Mouse (Mus musculus): ENCODE measurements around the gene Hpse2. TPM values are rescaled to one million over a fixed set of nuclear protein-coding genes. Genes with fewer than 3 reads are reported as not detected.

Hpse2 gene
- polyA plus RNA-seq, 1 experiment, result 0.05 TPM

GRCm38 (mm10) chr19:42928271-42928670 lies 459.9 kb downstream of the Hpse2 start:
- Histone ChIP-seq H3K27ac (ENCODE audit: insufficient read depth, low read depth, low read length) (no peak overlapping the region), H3K4me1 (ENCODE audit: control insufficient read depth, insufficient read depth, low read length) (no peaks in the 10 kb centered on the region), H3K4me3 (ENCODE audit: insufficient read depth, low read depth, low read length) (no peak overlapping the region), H3K36me3 (ENCODE audit: control insufficient read depth, insufficient read depth, low read length) (no peaks in the 10 kb centered on the region), H3K27me3 (replicated peaks; ENCODE audit: control insufficient read depth, insufficient read depth, low read length) (no peaks in the 10 kb centered on the region)
- TF ChIP-seq CTCF (conservative IDR thresholded peaks at IDR 0.05; ENCODE audit: insufficient read depth, insufficient read length, low read depth, low read length), result no peak
- TF ChIP-seq POLR2A (IDR thresholded peaks at IDR 0.05; ENCODE audit: low read depth, low read length), result no peak
- WGBS, result 67% methylated on average over 2 of the region's 2 CpGs
- DNase-seq, result no peak

GRCm38 (mm10) chr19:42922610-42923009 lies 465.5 kb downstream of the Hpse2 start:
- DNase-seq, result peak; percentile 31
- Histone ChIP-seq H3K27me3 (replicated peaks; ENCODE audit: control insufficient read depth, insufficient read depth, low read length) (no peaks in the 10 kb centered on the region), H3K27ac (ENCODE audit: insufficient read depth, low read depth, low read length) (no peak overlapping the region), H3K36me3 (ENCODE audit: control insufficient read depth, insufficient read depth, low read length) (no peaks in the 10 kb centered on the region), H3K4me1 (ENCODE audit: control insufficient read depth, insufficient read depth, low read length) (no peaks in the 10 kb centered on the region), H3K4me3 (ENCODE audit: insufficient read depth, low read depth, low read length) (no peak overlapping the region)
- WGBS, result 38% methylated on average over 3 of the region's 3 CpGs
- TF ChIP-seq POLR2A (IDR thresholded peaks at IDR 0.05; ENCODE audit: low read depth, low read length), result no peak
- TF ChIP-seq CTCF (conservative IDR thresholded peaks at IDR 0.05; ENCODE audit: insufficient read depth, insufficient read length, low read depth, low read length), result no peak

DNA sequence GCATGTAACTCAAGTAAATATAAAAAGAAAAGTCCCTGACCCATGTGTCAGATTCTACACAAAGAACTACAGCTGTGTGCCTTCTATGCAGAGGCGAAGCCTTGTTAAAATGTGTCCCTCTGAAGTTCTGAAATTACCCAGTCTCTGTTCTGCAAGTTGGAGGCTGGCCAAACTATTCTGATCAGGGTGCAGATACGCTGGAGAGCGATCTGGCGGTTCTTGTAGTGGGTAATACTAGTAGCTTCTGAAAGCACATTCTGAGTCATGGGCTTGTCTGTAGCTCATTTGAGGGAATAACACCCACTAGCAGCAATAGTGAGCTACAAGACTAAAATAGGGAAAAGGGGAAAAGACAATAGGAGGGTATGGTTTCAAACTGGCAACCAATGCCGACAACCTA lies 474.5 kb downstream of the Hpse2 start:
- TF ChIP-seq CTCF (conservative IDR thresholded peaks at IDR 0.05; ENCODE audit: insufficient read depth, insufficient read length, low read depth, low read length), result no peak
- no peak for TF ChIP-seq POLR2A (IDR thresholded peaks at IDR 0.05; ENCODE audit: low read depth, low read length)
- Histone ChIP-seq H3K27ac (ENCODE audit: insufficient read depth, low read depth, low read length) (no peak overlapping the region), H3K36me3 (ENCODE audit: control insufficient read depth, insufficient read depth, low read length) (no peaks in the 10 kb centered on the region), H3K27me3 (replicated peaks; ENCODE audit: control insufficient read depth, insufficient read depth, low read length) (no peaks in the 10 kb centered on the region), H3K4me3 (ENCODE audit: insufficient read depth, low read depth, low read length) (no peak overlapping the region), H3K4me1 (ENCODE audit: control insufficient read depth, insufficient read depth, low read length) (no peaks in the 10 kb centered on the region)
- WGBS, result 75% methylated on average over 5 of the region's 5 CpGs
- no peak for DNase-seq

- H3K27ac ChIP-seq (ENCODE audit: insufficient read depth, low read depth, low read length), result no peak overlapping the region
- TF ChIP-seq CTCF (conservative IDR thresholded peaks at IDR 0.05; ENCODE audit: insufficient read depth, insufficient read length, low read depth, low read length), result no peak
- no peak for TF ChIP-seq POLR2A (IDR thresholded peaks at IDR 0.05; ENCODE audit: low read depth, low read length)
- no peak for DNase-seq
- H3K4me3 ChIP-seq (ENCODE audit: insufficient read depth, low read depth, low read length), result no peak overlapping the region
- no peaks in the 10 kb centered on the region for H3K27me3 ChIP-seq (replicated peaks; ENCODE audit: control insufficient read depth, insufficient read depth, low read length)
- no peaks in the 10 kb centered on the region for H3K4me1 ChIP-seq (ENCODE audit: control insufficient read depth, insufficient read depth, low read length)
- no peaks in the 10 kb centered on the region for H3K36me3 ChIP-seq (ENCODE audit: control insufficient read depth, insufficient read depth, low read length)
- WGBS, result 85% methylated on average over 4 of the region's 4 CpGs
Measured at GRCm38 (mm10) chr19:42909719-42910118, 478.4 kb downstream of the Hpse2 start.

- Histone ChIP-seq H3K4me1 (ENCODE audit: control insufficient read depth, insufficient read depth, low read length) (no peaks in the 10 kb centered on the region), H3K27me3 (replicated peaks; ENCODE audit: control insufficient read depth, insufficient read depth, low read length) (no peaks in the 10 kb centered on the region), H3K4me3 (ENCODE audit: insufficient read depth, low read depth, low read length) (no peak overlapping the region), H3K36me3 (ENCODE audit: control insufficient read depth, insufficient read depth, low read length) (no peaks in the 10 kb centered on the region), H3K27ac (ENCODE audit: insufficient read depth, low read depth, low read length) (no peak overlapping the region)
- no peak for TF ChIP-seq CTCF (conservative IDR thresholded peaks at IDR 0.05; ENCODE audit: insufficient read depth, insufficient read length, low read depth, low read length)
- WGBS, result 78% methylated on average over 6 of the region's 6 CpGs
- no peak for DNase-seq
Measured at GRCm38 (mm10) chr19:42908553-42908952, 479.6 kb downstream of the Hpse2 start.

DNA sequence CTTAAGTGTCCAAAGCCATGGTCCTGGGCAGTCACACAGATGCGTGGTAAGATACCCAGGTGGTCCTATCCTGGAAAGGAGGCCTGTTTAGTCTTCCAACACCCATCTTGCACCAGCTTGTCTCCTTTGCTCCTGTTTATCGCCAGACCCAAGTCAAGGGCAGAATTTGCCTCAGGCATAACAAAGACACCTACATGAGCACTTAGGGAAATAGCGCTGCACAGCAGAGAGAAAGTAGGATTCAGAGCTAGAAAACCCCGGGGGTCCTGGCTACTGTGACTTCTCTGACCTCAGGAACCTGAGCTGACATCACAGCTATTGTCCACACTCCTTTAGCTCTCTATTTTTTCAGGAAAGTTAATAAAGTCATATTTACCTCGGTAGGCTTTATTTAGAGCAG lies 481.8 kb downstream of the Hpse2 start:
- H3K4me3 ChIP-seq (ENCODE audit: insufficient read depth, low read depth, low read length), result no peak overlapping the region
- WGBS, result 79% methylated on average over 5 of the region's 5 CpGs
- no peaks in the 10 kb centered on the region for H3K27me3 ChIP-seq (replicated peaks; ENCODE audit: control insufficient read depth, insufficient read depth, low read length)
- H3K4me1 ChIP-seq (ENCODE audit: control insufficient read depth, insufficient read depth, low read length), result no peaks in the 10 kb centered on the region
- DNase-seq, result no peak
- no peaks in the 10 kb centered on the region for H3K36me3 ChIP-seq (ENCODE audit: control insufficient read depth, insufficient read depth, low read length)
- TF ChIP-seq POLR2A (IDR thresholded peaks at IDR 0.05; ENCODE audit: low read depth, low read length) (no peak), CTCF (conservative IDR thresholded peaks at IDR 0.05; ENCODE audit: insufficient read depth, insufficient read length, low read depth, low read length) (no peak)
- no peak overlapping the region for H3K27ac ChIP-seq (ENCODE audit: insufficient read depth, low read depth, low read length)

- H3K36me3 ChIP-seq (ENCODE audit: control insufficient read depth, insufficient read depth, low read length), result no peaks in the 10 kb centered on the region
- no peak overlapping the region for H3K4me3 ChIP-seq (ENCODE audit: insufficient read depth, low read depth, low read length)
- no peak for DNase-seq
- no peak for TF ChIP-seq CTCF (conservative IDR thresholded peaks at IDR 0.05; ENCODE audit: insufficient read depth, insufficient read length, low read depth, low read length)
- no peak for TF ChIP-seq POLR2A (IDR thresholded peaks at IDR 0.05; ENCODE audit: low read depth, low read length)
- no peaks in the 10 kb centered on the region for H3K4me1 ChIP-seq (ENCODE audit: control insufficient read depth, insufficient read depth, low read length)
- H3K27ac ChIP-seq (ENCODE audit: insufficient read depth, low read depth, low read length), result no peak overlapping the region
- WGBS, result 26% methylated on average over 7 of the region's 7 CpGs
- H3K27me3 ChIP-seq (replicated peaks; ENCODE audit: control insufficient read depth, insufficient read depth, low read length), result no peaks in the 10 kb centered on the region
Measured at GRCm38 (mm10) chr19:42904726-42905125, 483.4 kb downstream of the Hpse2 start.

- no peaks in the 10 kb centered on the region for H3K4me1 ChIP-seq (ENCODE audit: control insufficient read depth, insufficient read depth, low read length)
- no peaks in the 10 kb centered on the region for H3K36me3 ChIP-seq (ENCODE audit: control insufficient read depth, insufficient read depth, low read length)
- H3K27ac ChIP-seq (ENCODE audit: insufficient read depth, low read depth, low read length), result no peak overlapping the region
- no peaks in the 10 kb centered on the region for H3K27me3 ChIP-seq (replicated peaks; ENCODE audit: control insufficient read depth, insufficient read depth, low read length)
- 78% methylated on average over 4 of the region's 4 CpGs for WGBS
- TF ChIP-seq CTCF (conservative IDR thresholded peaks at IDR 0.05; ENCODE audit: insufficient read depth, insufficient read length, low read depth, low read length), result no peak
- no peak for TF ChIP-seq POLR2A (IDR thresholded peaks at IDR 0.05; ENCODE audit: low read depth, low read length)
- no peak for DNase-seq
- H3K4me3 ChIP-seq (ENCODE audit: insufficient read depth, low read depth, low read length), result no peak overlapping the region
Measured at GRCm38 (mm10) chr19:42904240-42904639, 483.9 kb downstream of the Hpse2 start.

All from kidney, adult 2 months (tissue).